Mouse (Mus musculus): ENCODE data around the gene Gm5426. TPM values are rescaled to one million over a fixed set of nuclear protein-coding genes. Genes with fewer than 3 reads are reported as not detected.
A peak's percentile ranks its signal among the peaks of the same experiment; 100 is the strongest.

The Gm5426 gene
- polyA plus RNA-seq, 2 experiments = not detected

DNA sequence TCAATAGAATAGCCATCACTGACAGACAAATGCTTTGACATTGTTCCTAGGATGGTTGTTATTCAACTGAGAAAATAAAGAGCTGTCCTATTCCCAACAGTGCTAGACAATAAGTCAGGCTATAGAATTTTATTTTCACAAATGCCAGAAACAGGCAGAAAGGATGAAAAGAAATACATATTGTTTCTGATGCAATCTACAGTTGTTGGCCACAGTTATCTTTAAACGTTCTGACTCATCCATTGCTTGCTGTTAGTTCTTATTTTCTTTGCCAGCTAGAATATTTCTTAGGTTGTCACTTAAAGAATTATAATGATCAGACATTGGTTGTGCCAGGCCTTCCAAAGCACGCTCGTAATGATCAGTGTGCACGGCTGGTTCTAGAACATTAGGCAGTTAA, 35.4 kb upstream of the Gm5426 start:
- ATAC-seq (ENCODE audit: low FRiP score, low read depth) = no peak
- DNase-seq (ENCODE audit: low spot score) = no peak
- no peaks in the 10 kb centered on the region for H3K9me3 ChIP-seq (ENCODE audit: control insufficient read depth, low read length)
- H3K27me3 ChIP-seq (ENCODE audit: control insufficient read depth, insufficient read depth, low read length) = no peaks in the 10 kb centered on the region
- no peak overlapping the region for H3K27ac ChIP-seq (replicated peaks; ENCODE audit: low read depth, low read length)
- no peak overlapping the region for H3K9ac ChIP-seq (ENCODE audit: low read depth, low read length, severe bottlenecking)
- H3K4me3 ChIP-seq (replicated peaks; ENCODE audit: low read length) = no peak overlapping the region
- H3K36me3 ChIP-seq (ENCODE audit: control insufficient read depth, insufficient read depth, low read length) = no peaks in the 10 kb centered on the region
- H3K4me1 ChIP-seq (ENCODE audit: control insufficient read depth, insufficient read depth, low read length) = no peaks in the 10 kb centered on the region
- TF ChIP-seq POLR2A (IDR thresholded peaks at IDR 0.05; ENCODE audit: borderline replicate concordance, extremely low read depth, insufficient read depth, insufficient read length) = no peak
- no peak overlapping the region for H3K4me2 ChIP-seq (replicated peaks; ENCODE audit: low read depth, low read length, severe bottlenecking)
- 46% methylated on average over 4 of the region's 4 CpGs for WGBS

DNA sequence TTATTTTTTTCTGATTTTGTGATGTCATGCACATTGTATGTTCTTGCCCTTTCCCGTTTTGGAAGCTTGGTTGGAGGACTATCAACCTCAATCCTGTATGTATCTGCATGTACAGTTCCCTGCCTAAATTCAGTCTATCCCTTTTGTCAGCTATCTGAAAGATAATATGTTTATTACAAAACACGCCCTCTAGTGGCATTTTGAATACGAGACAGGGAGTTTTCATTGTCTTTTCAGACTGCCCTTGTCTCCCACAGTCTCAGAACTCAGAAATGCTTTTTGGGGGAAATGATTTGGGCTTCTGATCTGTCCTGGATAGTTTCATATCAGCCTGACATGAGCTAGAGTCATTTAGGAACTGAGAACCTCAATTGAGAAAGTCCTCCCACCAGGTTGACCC, 32.2 kb upstream of the Gm5426 start:
- WGBS = 44% methylated on average over 3 of the region's 3 CpGs
- no peaks in the 10 kb centered on the region for H3K27me3 ChIP-seq (ENCODE audit: control insufficient read depth, insufficient read depth, low read length)
- H3K27ac ChIP-seq (replicated peaks; ENCODE audit: low read depth, low read length) = no peak overlapping the region
- H3K4me2 ChIP-seq (replicated peaks; ENCODE audit: low read depth, low read length, severe bottlenecking) = no peak overlapping the region
- H3K9me3 ChIP-seq (ENCODE audit: control insufficient read depth, low read length) = no peaks in the 10 kb centered on the region
- no peak overlapping the region for H3K9ac ChIP-seq (ENCODE audit: low read depth, low read length, severe bottlenecking)
- no peaks in the 10 kb centered on the region for H3K4me1 ChIP-seq (ENCODE audit: control insufficient read depth, insufficient read depth, low read length)
- no peaks in the 10 kb centered on the region for H3K36me3 ChIP-seq (ENCODE audit: control insufficient read depth, insufficient read depth, low read length)
- ATAC-seq (ENCODE audit: low FRiP score, low read depth) (no peak), DNase-seq (ENCODE audit: low spot score) (peak; percentile 12)
- no peak for TF ChIP-seq POLR2A (IDR thresholded peaks at IDR 0.05; ENCODE audit: borderline replicate concordance, extremely low read depth, insufficient read depth, insufficient read length)
- H3K4me3 ChIP-seq (replicated peaks; ENCODE audit: low read length) = no peak overlapping the region

DNA sequence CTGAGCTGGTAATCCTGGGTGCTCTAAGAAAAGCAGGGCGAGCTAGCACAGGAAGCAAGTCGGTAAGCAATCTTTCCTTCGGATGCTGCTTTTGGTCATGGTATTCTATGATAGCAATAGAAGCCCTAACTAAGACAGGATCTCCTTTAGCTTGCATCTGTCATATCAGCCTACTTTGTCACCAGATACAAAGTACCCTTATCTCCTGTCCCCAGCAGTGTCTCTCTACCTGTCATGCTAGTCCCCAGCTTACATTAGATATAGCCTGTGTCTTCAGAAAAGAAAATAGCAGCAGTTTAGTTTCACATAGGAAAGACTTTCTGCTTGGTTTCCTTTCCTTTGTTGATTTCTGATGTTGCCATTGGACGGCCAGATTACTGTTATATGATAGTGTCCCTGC, 31.8 kb upstream of the Gm5426 start:
- Histone ChIP-seq H3K9ac (ENCODE audit: low read depth, low read length, severe bottlenecking) (no peak overlapping the region), H3K4me1 (ENCODE audit: control insufficient read depth, insufficient read depth, low read length) (no peaks in the 10 kb centered on the region), H3K9me3 (ENCODE audit: control insufficient read depth, low read length) (no peaks in the 10 kb centered on the region), H3K27ac (replicated peaks; ENCODE audit: low read depth, low read length) (no peak overlapping the region), H3K4me2 (replicated peaks; ENCODE audit: low read depth, low read length, severe bottlenecking) (no peak overlapping the region), H3K36me3 (ENCODE audit: control insufficient read depth, insufficient read depth, low read length) (no peaks in the 10 kb centered on the region), H3K27me3 (ENCODE audit: control insufficient read depth, insufficient read depth, low read length) (no peaks in the 10 kb centered on the region), H3K4me3 (replicated peaks; ENCODE audit: low read length) (no peak overlapping the region)
- TF ChIP-seq POLR2A (IDR thresholded peaks at IDR 0.05; ENCODE audit: borderline replicate concordance, extremely low read depth, insufficient read depth, insufficient read length) = no peak
- no peak for DNase-seq (ENCODE audit: low spot score)
- no peak for ATAC-seq (ENCODE audit: low FRiP score, low read depth)
- WGBS = 89% methylated on average over 4 of the region's 4 CpGs

DNA sequence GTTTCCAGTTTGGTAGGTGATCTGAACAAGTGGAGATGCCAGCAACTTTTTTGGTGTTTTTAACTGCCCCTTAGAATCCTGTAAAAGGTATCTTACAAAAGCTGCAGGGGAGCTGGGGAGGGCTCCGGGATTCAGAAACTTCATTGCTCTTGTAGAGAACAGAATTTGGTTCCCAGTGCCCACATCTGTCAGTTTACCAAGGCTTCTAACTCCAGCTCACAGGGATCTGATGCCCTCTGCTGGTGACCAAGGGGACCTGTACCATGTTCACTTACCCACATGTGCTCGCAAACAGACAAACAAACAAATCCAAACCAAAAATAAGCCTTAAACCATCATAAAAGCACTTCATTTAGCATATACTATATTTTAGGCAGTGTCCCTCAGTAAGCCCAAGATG, 31.3 kb upstream of the Gm5426 start:
- no peak for ATAC-seq (ENCODE audit: low FRiP score, low read depth)
- H3K27me3 ChIP-seq (ENCODE audit: control insufficient read depth, insufficient read depth, low read length) = no peaks in the 10 kb centered on the region
- H3K4me3 ChIP-seq (replicated peaks; ENCODE audit: low read length) = no peak overlapping the region
- H3K4me2 ChIP-seq (replicated peaks; ENCODE audit: low read depth, low read length, severe bottlenecking) = no peak overlapping the region
- H3K36me3 ChIP-seq (ENCODE audit: control insufficient read depth, insufficient read depth, low read length) = no peaks in the 10 kb centered on the region
- H3K9me3 ChIP-seq (ENCODE audit: control insufficient read depth, low read length) = no peaks in the 10 kb centered on the region
- 80% methylated on average over 2 of the region's 2 CpGs for WGBS
- no peak for TF ChIP-seq POLR2A (IDR thresholded peaks at IDR 0.05; ENCODE audit: borderline replicate concordance, extremely low read depth, insufficient read depth, insufficient read length)
- no peak for DNase-seq (ENCODE audit: low spot score)
- H3K27ac ChIP-seq (replicated peaks; ENCODE audit: low read depth, low read length) = no peak overlapping the region
- H3K9ac ChIP-seq (ENCODE audit: low read depth, low read length, severe bottlenecking) = no peak overlapping the region
- H3K4me1 ChIP-seq (ENCODE audit: control insufficient read depth, insufficient read depth, low read length) = no peaks in the 10 kb centered on the region

DNA sequence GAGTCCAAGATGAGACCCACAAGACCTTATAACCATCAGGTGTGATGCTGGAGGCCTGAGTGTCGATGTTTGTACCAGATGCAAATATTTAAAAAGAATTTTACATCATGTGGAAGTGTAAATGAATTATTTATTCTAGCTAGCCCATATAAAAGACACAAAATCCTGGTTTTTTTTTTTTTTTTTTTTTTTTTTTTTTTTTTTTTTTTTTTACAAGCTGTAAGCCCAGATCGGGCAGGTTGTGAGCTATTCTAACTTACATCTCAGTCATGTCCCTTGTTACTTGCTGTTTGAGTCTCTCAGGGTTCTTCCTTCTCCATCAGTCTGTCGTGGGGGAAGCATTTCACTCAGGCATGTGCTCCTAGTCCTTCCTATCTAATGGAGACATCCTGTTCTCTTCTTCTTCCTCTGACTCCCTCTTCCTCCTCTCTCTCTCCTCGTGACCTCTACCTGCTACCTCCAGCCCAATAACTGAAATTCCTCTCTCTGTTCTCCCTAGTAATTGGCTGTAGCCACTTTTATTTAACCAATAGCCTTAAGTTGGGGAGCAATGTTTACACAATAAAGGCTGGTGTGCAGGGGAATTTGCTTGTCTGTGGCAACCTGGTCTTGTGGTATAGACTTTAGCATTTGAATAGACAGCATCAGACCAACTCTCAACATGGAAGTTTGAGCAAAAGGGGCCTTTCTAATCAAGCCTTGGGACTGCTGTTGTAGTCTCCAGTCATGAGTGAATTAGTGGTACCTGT, 29.3 kb upstream of the Gm5426 start:
- Histone ChIP-seq H3K9ac (ENCODE audit: low read depth, low read length, severe bottlenecking) (no peak overlapping the region), H3K4me3 (replicated peaks; ENCODE audit: low read length) (no peak overlapping the region), H3K4me2 (replicated peaks; ENCODE audit: low read depth, low read length, severe bottlenecking) (no peak overlapping the region), H3K27ac (replicated peaks; ENCODE audit: low read depth, low read length) (no peak overlapping the region), H3K9me3 (ENCODE audit: control insufficient read depth, low read length) (no peaks in the 10 kb centered on the region), H3K27me3 (ENCODE audit: control insufficient read depth, insufficient read depth, low read length) (no peaks in the 10 kb centered on the region), H3K4me1 (ENCODE audit: control insufficient read depth, insufficient read depth, low read length) (no peaks in the 10 kb centered on the region), H3K36me3 (ENCODE audit: control insufficient read depth, insufficient read depth, low read length) (no peaks in the 10 kb centered on the region)
- DNase-seq (ENCODE audit: low spot score) (no peak), ATAC-seq (ENCODE audit: low FRiP score, low read depth) (no peak)
- 59% methylated on average over 4 of the region's 4 CpGs for WGBS
- TF ChIP-seq POLR2A (IDR thresholded peaks at IDR 0.05; ENCODE audit: borderline replicate concordance, extremely low read depth, insufficient read depth, insufficient read length) = no peak
